Mouse (Mus musculus): Measurements from ENCODE around the gene Foxr1.
A peak's percentile ranks its signal among the peaks of the same experiment; 100 is the strongest.
"Not testable (repeated sequence)": the region's sequence is repeated elsewhere in the genome, so short reads cannot be mapped to it uniquely, and the experiment has no call there.

The Foxr1 gene

GRCm38 (mm10) chr9:44477339-44478228, 36.6 kb upstream of the Foxr1 start:
- no peak for DNase-seq (ENCODE audit: low read depth, low spot score)

- DNase-seq (ENCODE audit: low read depth, low spot score): no peak
These were observed 35.0 kb upstream of the Foxr1 start for GRCm38 (mm10) chr9:44475936-44476335.

GRCm38 (mm10) chr9:44474327-44474726, 33.4 kb upstream of the Foxr1 start:
- DNase-seq (ENCODE audit: low read depth, low spot score): no peak

- DNase-seq (ENCODE audit: low read depth, low spot score): no peak
These were observed 32.2 kb upstream of the Foxr1 start for GRCm38 (mm10) chr9:44473184-44473583.

GRCm38 (mm10) chr9:44468800-44469199, 27.9 kb upstream of the Foxr1 start:
- DNase-seq (ENCODE audit: low read depth, low spot score): no peak

GRCm38 (mm10) chr9:44468224-44468623, 27.3 kb upstream of the Foxr1 start:
- no peak for DNase-seq (ENCODE audit: low read depth, low spot score)

GRCm38 (mm10) chr9:44461950-44462349, 21.0 kb upstream of the Foxr1 start:
- no peak for DNase-seq (ENCODE audit: low read depth, low spot score)

- DNase-seq (ENCODE audit: low read depth, low spot score): peak; percentile 88
These were observed 16.3 kb upstream of the Foxr1 start for GRCm38 (mm10) chr9:44457035-44457742.

- DNase-seq (ENCODE audit: low read depth, low spot score): no peak
These were observed 13.9 kb upstream of the Foxr1 start, which contains the start of gene Upk2 for GRCm38 (mm10) chr9:44454891-44455220. TSS of gene Upk2 (minus strand) at chr9:44454976.

GRCm38 (mm10) chr9:44454132-44454890, 13.4 kb upstream of the Foxr1 start:
- DNase-seq (ENCODE audit: low read depth, low spot score): peak; percentile 72

GRCm38 (mm10) chr9:44450387-44450786, 9.5 kb upstream of the Foxr1 start:
- no peak for DNase-seq (ENCODE audit: low read depth, low spot score)

GRCm38 (mm10) chr9:44444402-44445025, 3.6 kb upstream of the Foxr1 start:
- not testable (repeated sequence) for DNase-seq (ENCODE audit: low read depth, low spot score)

- DNase-seq (ENCODE audit: low read depth, low spot score): no peak
These were observed 5.2 kb downstream of the Foxr1 start for GRCm38 (mm10) chr9:44435747-44436146.

GRCm38 (mm10) chr9:44432577-44433185, 8.3 kb downstream of the Foxr1 start:
- DNase-seq (ENCODE audit: low read depth, low spot score): no peak

GRCm38 (mm10) chr9:44423576-44423975, 17.4 kb downstream of the Foxr1 start:
- DNase-seq (ENCODE audit: low read depth, low spot score): no peak

- DNase-seq (ENCODE audit: low read depth, low spot score): no peak
These were observed 20.5 kb downstream of the Foxr1 start for GRCm38 (mm10) chr9:44420280-44420898.

GRCm38 (mm10) chr9:44419730-44420129, 21.2 kb downstream of the Foxr1 start:
- DNase-seq (ENCODE audit: low read depth, low spot score): not testable (repeated sequence)

- no peak for DNase-seq (ENCODE audit: low read depth, low spot score)
These were observed 22.2 kb downstream of the Foxr1 start, which contains the start of gene Ccdc84 for GRCm38 (mm10) chr9:44418519-44419385. TSS of gene Ccdc84 (minus strand) at chr9:44418569.

GRCm38 (mm10) chr9:44417892-44418363, 23.0 kb downstream of the Foxr1 start:
- DNase-seq (ENCODE audit: low read depth, low spot score): peak; percentile 92

Data from retina, postnatal 7 days (tissue).